Mouse (Mus musculus) bone marrow, adult 2 months (tissue): ENCODE measurements at regions not wholly inside any gene's neighbourhood (a gene's known extent, or its start where the extent isn't known, plus 50 kb on each side); places are given as distances from the start of the nearest gene placed in this dataset.

Experiments
- CTCF ChIP-seq: fragments of 200-500 bp; IDR thresholded peaks from 2 replicates; pipeline ENCODE4 v1.5.1; 2011; ENCODE audit warnings: low read length, control low read depth; ENCODE audit not compliant: control insufficient read depth, insufficient read depth
- POLR2A ChIP-seq: fragments of 200-500 bp; IDR thresholded peaks from 2 replicates; pipeline ENCODE4 v1.6.1; 2011; ENCODE audit warnings: low read depth, mild to moderate bottlenecking, control low read depth, low read length, borderline replicate concordance; ENCODE audit not compliant: control insufficient read depth

- TF ChIP-seq CTCF (no peak), POLR2A (no peak)
Measured at GRCm38 (mm10) chr4:55851027-55851426, 318.8 kb upstream of the Klf4 start.
